Mouse (Mus musculus): ENCODE results near the gene Tnfrsf26.

The Tnfrsf26 gene

DNA sequence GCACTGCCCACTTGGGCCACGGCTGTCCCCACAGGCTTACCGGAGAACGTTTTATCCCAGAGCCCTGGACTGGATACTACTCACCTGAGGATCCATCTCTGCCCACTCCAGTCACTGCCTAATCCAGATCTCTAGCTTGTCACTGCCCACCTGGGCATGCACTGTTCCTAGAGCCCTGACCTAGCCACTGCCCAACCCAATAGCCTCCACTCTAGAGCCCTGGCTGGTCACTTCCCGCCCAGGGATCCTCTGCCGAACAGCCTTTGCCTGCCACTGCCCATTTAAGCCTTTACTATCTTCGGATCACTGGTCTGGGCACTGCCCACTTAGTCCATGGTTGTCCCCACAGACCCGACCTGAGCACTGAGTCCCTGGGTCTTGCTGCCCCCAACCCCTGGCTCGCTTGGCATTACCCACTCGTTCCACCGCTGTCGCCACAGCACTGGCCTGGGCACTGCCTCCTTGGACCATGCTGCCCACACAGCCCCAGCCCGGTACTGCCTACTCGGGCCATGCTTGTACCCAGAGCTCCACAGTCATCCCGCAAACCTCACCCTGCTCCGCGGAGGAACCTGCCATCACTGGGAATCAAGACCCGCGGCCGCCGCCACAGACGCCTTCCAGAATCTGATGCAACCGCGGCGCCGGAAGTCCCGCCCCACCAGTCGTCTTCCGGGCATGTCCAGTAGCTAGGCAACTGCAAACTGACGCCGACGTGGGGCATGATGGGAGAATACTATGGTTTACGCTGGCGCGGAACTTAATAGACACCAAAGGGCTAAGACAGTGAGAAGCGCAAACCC lies 28.9 kb downstream of the Tnfrsf26 start, which contains the start of gene Cars:
Gene Cars (minus strand): TSS at position 663 of the 803 bp plus-strand sequence.
- peak; percentile 87 to 91 for DNase-seq (ENCODE audit: low spot score in 2 of 2)

DNA sequence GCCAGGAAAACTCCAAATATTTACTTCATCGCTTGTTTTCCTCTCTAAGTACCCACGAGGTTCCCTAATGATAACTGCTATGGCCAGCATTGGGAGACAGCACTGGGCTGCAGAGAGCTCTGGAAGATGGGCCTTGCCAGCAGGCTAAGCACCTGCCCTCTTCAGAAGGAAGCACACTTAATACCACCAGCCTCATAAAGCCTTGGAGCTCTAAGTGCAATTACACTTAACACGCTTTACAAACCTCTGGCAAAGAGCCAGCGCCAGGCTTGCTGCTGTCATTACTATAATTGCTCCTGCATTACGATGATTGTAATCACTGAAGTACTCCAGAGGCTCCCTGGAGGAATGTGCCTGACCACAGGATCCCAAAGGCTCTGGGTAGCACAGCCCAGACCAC lies 33.7 kb downstream of the Tnfrsf26 start:
- DNase-seq (ENCODE audit: low spot score in 2 of 2), result no peak

DNA sequence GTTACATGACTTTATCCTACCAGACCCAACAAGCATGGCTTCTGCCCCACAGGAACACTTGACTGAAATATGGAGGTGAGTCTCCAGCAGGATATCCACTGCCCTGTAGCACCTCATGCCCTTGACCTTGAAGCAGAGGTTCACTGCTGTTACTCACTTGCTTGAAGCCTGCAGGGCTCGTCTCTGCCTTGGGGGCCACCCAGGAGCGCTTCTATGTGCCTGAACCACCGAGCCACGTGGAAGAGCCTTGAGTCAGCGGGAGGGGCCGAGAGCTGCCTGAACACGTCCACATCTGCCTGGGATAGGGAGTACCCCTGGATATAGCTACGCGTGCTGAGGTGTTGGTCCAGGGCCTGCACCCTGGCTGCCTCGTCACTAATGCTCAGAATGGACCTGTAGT lies 36.3 kb downstream of the Tnfrsf26 start:
- DNase-seq (ENCODE audit: low spot score in 2 of 2), result no peak

DNA sequence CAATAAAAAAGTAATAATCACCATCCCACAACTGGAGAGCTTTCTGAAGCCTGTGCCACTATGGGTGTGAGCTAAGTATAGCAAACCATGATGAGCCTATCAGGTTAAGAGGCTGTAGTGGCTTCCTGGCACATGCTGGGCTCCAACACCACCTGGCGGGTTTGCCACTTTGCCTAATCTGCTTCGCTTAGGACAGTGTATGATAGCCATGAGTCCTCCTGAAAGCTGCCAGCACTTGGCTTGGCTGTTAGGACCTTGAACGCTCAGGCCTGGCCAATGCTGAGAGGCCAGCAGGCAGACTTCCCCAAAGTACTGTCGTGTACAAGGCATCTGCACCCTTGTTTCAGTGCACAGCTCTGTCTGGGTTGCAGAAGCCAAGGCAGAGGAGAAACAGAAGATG lies 40.5 kb downstream of the Tnfrsf26 start:
- DNase-seq (ENCODE audit: low spot score in 2 of 2), result no peak

DNA sequence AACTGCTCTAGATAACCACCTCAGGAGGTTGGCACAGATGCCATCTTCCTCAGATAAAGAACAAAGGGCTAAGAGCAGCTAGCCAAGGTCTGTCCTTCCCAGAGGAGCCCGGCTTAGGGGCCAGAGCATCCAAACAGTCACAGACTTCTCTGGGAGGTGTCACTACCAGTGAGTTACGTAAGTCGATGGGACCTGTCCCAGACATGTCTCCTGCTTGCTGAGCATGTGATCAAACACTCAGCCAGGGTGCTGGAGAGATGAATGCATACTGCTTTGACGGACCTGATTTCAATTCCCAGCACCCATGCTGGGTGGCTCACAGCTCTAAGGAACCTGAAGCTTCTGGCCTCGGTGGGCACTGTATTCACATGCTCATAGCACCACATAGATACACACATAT lies 40.9 kb downstream of the Tnfrsf26 start:
- no peak for DNase-seq (ENCODE audit: low spot score in 2 of 2)

DNA sequence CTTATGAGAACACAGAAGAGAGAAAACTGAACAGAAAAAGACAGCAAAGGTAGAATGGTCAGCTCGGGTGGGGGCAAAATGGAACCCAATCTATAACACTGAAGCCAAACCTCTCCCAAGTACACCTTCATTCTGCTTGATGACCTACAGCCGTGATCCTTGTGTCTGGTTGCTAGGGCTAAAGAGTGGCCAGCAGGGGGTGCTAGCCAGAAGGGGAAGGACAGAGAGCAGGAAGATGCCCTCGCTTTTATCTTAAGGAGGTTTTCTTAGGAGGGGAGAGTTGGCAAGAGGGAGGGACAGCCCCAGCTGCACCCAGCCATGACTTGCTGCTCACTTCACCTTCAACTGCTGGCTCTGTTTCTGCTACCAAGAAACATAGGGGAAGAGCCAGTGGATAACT lies 44.6 kb downstream of the Tnfrsf26 start:
- DNase-seq (ENCODE audit: low spot score in 2 of 2), result peak; percentile 40 to 70

DNA sequence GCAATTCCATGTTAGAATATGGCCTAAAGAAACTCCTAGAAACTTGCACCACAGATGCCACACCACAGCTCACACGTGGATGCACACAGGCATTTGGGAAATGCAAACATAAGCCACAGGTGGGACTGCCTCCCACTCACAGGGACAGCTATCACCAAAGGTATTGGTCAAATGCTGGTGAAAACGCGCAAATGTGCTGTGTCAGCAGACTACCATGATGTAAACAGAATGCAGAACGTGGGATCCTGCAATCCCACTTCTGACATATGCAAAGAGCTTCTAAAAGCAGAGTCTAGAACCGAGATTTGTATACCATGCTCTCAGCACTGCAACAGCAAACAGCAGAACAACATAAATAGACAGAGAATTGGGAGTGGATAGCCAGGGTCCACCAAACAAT lies 45.5 kb downstream of the Tnfrsf26 start:
- no peak for DNase-seq (ENCODE audit: low spot score in 2 of 2)

DNA sequence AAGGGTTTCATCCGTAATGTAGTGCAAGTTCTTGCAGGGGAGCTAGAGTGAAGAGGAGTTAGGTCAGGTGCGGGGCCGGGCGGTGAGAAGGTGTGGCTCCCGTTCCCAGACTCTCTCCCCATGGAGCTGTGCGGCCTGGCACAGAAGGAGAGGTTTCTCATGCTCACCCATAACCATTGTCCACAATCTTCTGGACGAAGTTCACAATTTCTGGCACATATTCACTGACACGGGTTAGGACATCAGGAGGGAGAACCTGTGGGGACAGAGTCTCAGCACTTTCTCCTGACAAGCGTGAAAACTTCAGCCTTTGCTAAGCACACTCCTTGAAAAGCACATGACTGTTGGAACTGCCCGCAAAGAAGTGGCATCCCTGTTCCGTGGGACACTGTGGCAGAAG lies 52.8 kb downstream of the Tnfrsf26 start:
- DNase-seq (ENCODE audit: low spot score in 2 of 2), result no peak

DNA sequence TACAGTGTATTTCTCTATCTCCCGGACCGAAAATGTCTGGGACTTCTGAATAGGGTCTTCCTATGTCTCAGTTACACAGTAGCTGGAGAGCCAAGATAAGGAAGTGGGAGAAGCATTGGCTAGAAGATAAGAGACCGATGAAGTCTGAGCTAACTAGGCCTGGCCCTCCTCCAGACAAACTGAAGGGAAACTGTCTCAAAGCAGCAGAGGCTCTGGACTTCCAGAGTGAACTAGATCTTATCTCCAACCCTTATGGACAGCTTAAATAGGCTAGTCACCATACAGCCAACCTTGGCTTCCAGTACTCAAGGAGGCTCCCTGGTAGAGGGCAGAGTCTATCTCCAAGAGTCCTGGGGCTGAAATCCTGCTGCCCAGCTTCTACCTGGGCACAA lies 62.9 kb downstream of the Tnfrsf26 start:
- no peak for DNase-seq (ENCODE audit: low spot score in 2 of 2)

DNA sequence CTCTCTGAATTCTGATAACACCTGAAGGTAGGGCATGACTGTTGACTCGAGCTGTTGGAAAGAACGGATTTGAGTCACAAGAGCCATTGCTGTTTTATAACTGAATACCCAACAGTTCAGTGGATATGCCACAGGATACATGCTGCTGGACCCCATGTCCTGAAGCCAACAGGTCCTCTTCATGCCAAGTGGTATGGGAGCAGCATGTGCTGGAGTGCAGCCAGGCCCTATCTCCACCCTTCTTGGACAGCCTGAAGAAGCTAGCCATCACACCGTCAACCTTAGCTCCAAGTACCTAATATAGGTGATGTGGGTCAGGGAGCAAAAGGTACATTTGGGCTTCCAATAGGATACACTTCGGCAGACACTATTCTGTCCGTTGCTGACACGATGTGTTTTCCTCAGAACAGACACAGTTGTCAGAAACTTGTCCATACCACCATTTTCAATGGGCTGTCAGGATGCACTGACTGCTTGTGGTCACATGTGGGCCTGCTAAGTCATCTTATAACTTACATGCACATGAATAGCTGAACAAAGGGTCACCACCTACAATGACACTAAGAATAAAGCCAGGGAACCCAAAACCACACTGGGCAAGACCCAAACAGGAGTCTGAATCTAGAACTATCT lies 63.4 kb downstream of the Tnfrsf26 start:
- DNase-seq (ENCODE audit: low spot score in 2 of 2), result no peak

DNA sequence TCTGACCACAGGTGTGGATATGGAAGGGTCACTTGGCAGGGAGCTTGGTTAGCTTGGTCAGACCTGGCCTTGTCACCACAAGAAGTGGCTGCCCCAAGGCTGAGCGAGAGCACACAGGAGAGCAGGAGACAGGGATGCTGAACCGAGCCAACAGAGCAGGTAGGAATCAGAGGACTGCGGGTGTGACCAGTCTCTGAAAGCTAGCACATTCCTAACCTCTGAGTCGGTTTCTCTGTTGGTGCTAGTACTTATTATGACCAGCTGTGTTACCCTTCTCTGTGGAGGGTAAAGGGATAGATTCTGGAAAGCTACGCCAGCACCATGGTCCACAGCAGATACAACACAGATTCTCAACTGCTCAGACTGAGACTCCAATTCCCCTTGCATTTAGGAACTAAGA lies 64.7 kb downstream of the Tnfrsf26 start:
- DNase-seq (ENCODE audit: low spot score in 2 of 2), result no peak
